Comparison of ENCODE assay signal across 18 mouse cellular contexts in the genomic region with DNA sequence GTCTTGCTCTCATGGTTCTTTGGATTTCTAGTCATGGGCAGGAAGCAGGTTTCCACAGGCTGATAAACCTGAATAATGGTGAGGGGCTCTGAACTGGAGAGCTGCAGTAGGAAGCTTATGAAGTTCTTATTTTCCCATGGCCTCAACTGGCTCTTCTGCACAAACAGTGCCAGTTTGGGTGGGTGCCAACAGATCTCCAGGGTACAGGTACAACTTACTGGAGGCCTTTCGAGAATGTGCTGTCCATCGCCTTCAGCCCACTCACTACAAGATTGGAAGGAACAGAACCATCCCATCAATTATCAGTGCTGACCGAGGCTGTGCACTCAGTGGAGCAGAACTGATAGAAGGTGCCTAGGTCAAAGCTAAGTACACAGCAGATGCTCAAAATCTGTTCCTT. TPM values are rescaled to one million over a fixed set of nuclear protein-coding genes. Genes with fewer than 3 reads are reported as not detected.
"Had no signal": no experiment of that assay in that cellular context is flagged by ENCODE, and none has a peak within 500 bp of the region (broad histone marks: within the 10 kb centered on the region; RNA-seq: fewer than 3 reads in every experiment).

No protein-coding gene starts in this region.

- H3K4me2 ChIP-seq: midbrain, embryonic 11.5 days; midbrain, embryonic 15.5 days; neural tube, embryonic 12.5 days had no signal

- ATAC-seq: intestine, embryonic 16.5 days; liver, embryonic 12.5 days; midbrain, embryonic 15.5 days had no signal

- H3K9me3 ChIP-seq: limb, embryonic 12.5 days; liver, embryonic 12.5 days; lung, embryonic 15.5 days; midbrain, embryonic 15.5 days; neural tube, embryonic 12.5 days had no signal

- DNase-seq: layer of hippocampus, adult 9-11 months; layer of hippocampus, postnatal 36 days; lung, postnatal 14 days; thymus, postnatal 4 days had no signal

- H3K4me1 ChIP-seq: limb, embryonic 12.5 days; lung, embryonic 15.5 days; midbrain, embryonic 15.5 days; neural tube, embryonic 12.5 days had no signal

- H3K9ac ChIP-seq: limb, embryonic 12.5 days; liver, embryonic 12.5 days; lung, embryonic 15.5 days; midbrain, embryonic 15.5 days; neural tube, embryonic 12.5 days had no signal

- H3K36me3 ChIP-seq: limb, embryonic 12.5 days; liver, embryonic 12.5 days; lung, embryonic 15.5 days; midbrain, embryonic 15.5 days; neural tube, embryonic 12.5 days had no signal

- H3K27me3 ChIP-seq: lung, embryonic 15.5 days had no signal

- H3K4me3 ChIP-seq: liver, embryonic 12.5 days; megakaryocyte, embryonic 14.5 days; midbrain, embryonic 15.5 days; neural tube, embryonic 12.5 days had no signal

- H3K27ac ChIP-seq: kidney, postnatal 0 days; limb, embryonic 12.5 days; liver, embryonic 12.5 days; lung, embryonic 15.5 days; macrophage; midbrain, embryonic 15.5 days; neural tube, embryonic 12.5 days; stomach, postnatal 0 days had no signal

RNA-seq across cellular contexts. Expression of a gene that starts 1.3 kb away (rescaled TPM):
- total RNA-seq: monocyte, adult 5-6 weeks had no signal
- polyA plus RNA-seq: macrophage had no signal

RNA-seq across cellular contexts. Expression of a gene that starts 48.5 kb away (rescaled TPM):
- total RNA-seq: monocyte, adult 5-6 weeks; neutrophil, adult 5-6 weeks had no signal
- polyA plus RNA-seq: intestine, embryonic 16.5 days; kidney, postnatal 0 days; liver, embryonic 12.5 days; liver, embryonic 16.5 days; lung, embryonic 15.5 days; macrophage; midbrain, embryonic 11.5 days; neural tube, embryonic 12.5 days had no signal
